Mouse (Mus musculus) embryonic facial prominence, embryonic 10.5 days (tissue): ENCODE measurements around the gene Atat1. TPM values are rescaled to one million over a fixed set of nuclear protein-coding genes. Genes with fewer than 3 reads are reported as not detected.

ENCODE experiments used
- DNase-seq: peaks from one replicate; pipeline ENCODE4 v3.0.0-alpha.2; 2017; ENCODE audit warnings: low spot score
- H3K27ac ChIP-seq: fragments of 300-500 bp; sonication (generic); replicated peaks from 2 replicates; pipeline ENCODE4 v1.5.1; 2016; ENCODE audit warnings: mild to moderate bottlenecking
- H3K27me3 ChIP-seq: fragments of 300-500 bp; sonication (generic); replicated peaks from 2 replicates; pipeline ENCODE4 v1.6.1; 2016; ENCODE audit warnings: low read depth, mild to moderate bottlenecking; ENCODE audit not compliant: poor library complexity, severe bottlenecking
- H3K36me3 ChIP-seq: fragments of 300-500 bp; sonication (generic); replicated peaks from 2 replicates; pipeline ENCODE4 v1.6.1; 2016; ENCODE audit warnings: mild to moderate bottlenecking, moderate library complexity
- H3K4me1 ChIP-seq: fragments of 300-500 bp; sonication (generic); 2 replicates; pipeline ENCODE4 v1.6.1; 2016
- H3K4me3 ChIP-seq: fragments of 300-500 bp; sonication (generic); 2 replicates; pipeline ENCODE4 v1.5.1; 2016; ENCODE audit warnings: mild to moderate bottlenecking, moderate library complexity
- H3K9me3 ChIP-seq: fragments of 300-500 bp; sonication (generic); 2 replicates; pipeline ENCODE4 v1.6.1; 2016; ENCODE audit warnings: mild to moderate bottlenecking
- WGBS: fragments of 180-500 bp; shearing (Covaris S2); methylation state at CpG from one replicate; pipeline ENCODE4 v1.1.7; 2016; 5-methylcytosine and 5-hydroxymethylcytosine counted together
- polyA plus RNA-seq: library from polyadenylated mRNA; unstranded; fragments of >200 nt; fragmentation: Nextera tagmentation; extraction: Ambion mirVana; gene quantifications from 2 replicates; pipeline ENCODE4 v1.2.1, GENCODE M21; 2016

Gene Atat1
- polyA plus RNA-seq, 1 experiment from 2014 or later: 130 TPM

DNA sequence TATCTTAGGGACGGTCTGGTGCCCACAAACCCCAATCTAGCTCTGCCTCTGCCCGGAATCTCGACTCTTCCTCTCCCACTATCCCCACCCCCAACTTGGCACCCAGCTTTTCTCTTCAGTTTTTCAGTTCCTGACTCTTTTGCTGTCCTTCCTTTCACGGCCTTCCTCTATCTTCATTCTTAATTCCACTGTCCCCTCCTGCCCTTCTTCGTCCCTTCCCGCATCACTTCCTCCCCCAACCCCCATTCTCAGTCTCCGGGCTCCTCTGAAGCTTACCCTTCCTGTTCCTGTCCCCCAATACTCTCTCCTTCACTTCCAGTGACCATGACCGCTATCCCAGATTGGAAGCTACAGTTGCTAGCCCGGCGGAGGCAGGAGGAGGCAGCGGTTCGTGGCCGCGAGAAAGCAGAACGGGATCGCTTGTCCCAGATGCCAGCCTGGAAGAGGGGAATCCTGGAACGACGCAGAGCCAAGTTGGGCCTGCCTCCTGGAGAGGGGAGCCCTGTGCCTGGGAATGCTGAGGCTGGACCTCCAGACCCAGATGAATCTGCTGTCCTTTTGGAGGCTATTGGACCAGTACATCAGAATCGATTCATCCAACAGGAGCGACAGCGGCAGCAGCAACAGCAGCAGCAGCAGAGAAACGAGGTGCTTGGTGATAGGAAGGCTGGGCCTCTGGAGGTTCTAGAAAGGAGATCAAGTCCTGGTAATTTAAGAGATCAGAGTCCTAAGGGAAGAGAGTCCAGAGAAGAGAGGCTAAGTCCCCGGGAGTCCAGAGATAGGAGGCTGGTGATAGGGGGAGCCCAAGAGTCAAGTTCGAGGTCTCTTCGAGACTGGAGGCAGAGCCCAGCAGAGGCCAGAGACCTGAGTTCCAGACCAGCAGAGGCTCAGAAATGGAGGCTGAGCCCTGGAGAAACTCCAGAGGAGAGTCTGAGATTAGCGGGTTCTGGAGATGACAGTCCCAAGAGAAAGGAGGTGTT lies 42.7 kb downstream of the Atat1 start:
- Histone ChIP-seq H3K9me3 (peaks cover 5% of the 10 kb centered on the region), H3K4me3 (peak overlapping the region; percentile 63), H3K36me3 (peaks cover 48% of the 10 kb centered on the region), H3K27me3 (no peaks in the 10 kb centered on the region), H3K27ac (peak overlapping the region; percentile 95), H3K4me1 (peaks cover 66% of the 10 kb centered on the region)
- DNase-seq: peak; percentile 55
- WGBS: 11% methylated on average over 26 of the region's 26 CpGs

DNA sequence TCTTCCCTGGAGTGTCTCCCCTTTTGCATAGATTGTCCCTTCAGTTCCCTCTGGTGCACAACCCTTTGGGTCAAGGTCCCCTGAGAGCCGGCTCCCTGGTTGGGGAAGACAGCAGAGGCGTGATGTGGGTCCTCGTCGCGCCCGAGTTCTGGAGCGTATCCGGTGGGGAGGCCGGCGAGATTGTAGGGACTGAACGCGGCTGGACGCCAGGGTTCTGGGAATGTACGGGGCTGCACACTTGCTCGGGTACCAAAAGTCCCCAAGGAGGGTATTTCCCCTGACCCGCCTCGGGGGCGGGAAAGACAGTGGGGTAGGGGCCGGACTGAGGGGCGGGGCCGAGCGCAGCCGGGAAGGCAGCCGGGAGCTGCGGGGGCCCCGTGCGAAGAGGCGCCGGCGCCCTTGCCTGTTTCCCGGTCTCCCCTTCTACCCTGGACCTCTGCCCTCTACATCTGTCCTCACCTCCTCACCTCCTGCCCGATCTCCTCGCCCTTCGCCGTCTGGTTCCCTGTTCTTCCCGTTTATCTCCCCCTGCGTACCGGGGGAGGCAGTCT lies 43.5 kb downstream of the Atat1 start:
- DNase-seq: peak; percentile 80

DNA sequence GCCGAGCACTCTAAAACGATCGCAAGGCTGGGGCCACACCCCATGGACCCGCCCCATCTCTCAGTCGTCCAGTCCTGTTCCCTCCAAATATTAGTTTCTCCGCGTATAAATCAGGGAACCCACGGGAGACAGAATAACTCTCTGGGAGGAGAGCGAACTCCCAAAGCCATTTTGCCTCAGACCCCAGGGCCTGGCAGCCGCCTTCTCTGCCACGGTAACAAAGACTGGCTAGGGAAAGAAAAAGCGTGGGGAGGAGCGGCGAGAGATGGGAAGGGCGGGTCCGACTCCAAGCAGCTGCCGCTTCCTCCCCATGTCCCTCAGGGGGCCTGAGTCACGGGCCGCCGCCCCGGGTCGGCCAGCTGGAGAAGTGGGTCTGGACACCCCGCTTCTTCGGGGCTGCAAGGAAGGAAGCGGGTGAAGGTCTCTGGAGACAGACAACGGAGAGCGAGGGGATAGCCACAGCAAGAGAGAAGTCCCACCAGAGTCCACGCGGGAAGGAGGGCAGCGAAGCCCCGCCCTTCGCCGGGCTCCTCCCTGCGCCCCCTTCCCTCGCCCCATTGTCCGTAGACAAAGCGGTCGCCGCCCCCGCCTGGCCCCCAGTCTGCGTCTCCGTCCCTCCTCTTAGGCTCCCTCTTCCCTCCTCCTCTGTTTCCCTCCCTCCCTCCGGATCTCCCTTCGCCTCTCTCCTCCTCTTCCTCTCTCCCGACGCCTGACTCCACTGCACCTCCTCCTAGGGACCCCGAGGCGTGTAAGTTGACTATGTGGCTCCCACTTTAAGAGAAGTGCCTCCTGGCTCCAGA lies 44.2 kb downstream of the Atat1 start, which contains the start of gene Ppp1r18:
Ppp1r18 (plus strand) TSS at position 113 of the 800 bp plus-strand sequence.
- H3K4me1 ChIP-seq: peaks cover 68% of the 10 kb centered on the region
- peak within 1 kb of the TSS; percentile 63 for H3K4me3 ChIP-seq
- no peaks in the 10 kb centered on the region for H3K9me3 ChIP-seq
- DNase-seq: peak; percentile 91
- H3K27ac ChIP-seq: peak within 1 kb of the TSS; percentile 95
- under 1% methylated on average over 48 of the region's 48 CpGs for WGBS
- H3K36me3 ChIP-seq: peaks cover 35% of the 10 kb centered on the region
- no peaks in the 10 kb centered on the region for H3K27me3 ChIP-seq

More for the DNA sequence above, 43.5 kb downstream of the Atat1 start:
- WGBS: under 1% methylated on average over 38 of the region's 38 CpGs
- H3K27me3 ChIP-seq: no peaks in the 10 kb centered on the region
- H3K36me3 ChIP-seq: peaks cover 42% of the 10 kb centered on the region
- peaks cover 67% of the 10 kb centered on the region for H3K4me1 ChIP-seq
- H3K27ac ChIP-seq: peak overlapping the region; percentile 95
- H3K4me3 ChIP-seq: peak overlapping the region; percentile 63
- peaks cover 4% of the 10 kb centered on the region for H3K9me3 ChIP-seq

DNA sequence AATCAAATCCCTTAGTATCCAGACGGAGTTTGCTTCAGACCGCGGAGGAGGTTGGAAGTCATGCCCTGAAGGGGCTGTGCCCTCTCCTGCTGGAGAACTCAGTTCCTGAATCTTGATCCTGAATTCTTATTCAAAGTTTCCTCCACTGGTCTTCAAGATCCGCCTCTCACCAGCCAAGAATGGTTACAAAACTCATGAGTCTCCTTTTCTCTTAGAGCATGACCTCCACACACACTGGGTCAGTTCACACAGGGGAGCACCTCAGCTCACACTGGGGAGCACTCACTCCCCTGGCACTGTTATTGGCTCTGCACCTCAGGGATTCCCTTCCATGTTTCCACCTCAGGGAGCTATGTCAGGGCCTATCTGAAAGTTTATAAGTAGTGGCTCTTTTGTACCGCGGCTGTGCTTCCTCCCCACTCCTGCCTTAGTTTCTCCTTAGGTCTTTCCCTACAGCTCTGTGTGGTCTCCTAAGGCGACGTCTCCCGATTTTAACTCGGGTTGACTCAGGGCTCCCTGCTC lies 45.0 kb downstream of the Atat1 start:
- Histone ChIP-seq H3K4me3 (peak overlapping the region; percentile 63), H3K27ac (peak overlapping the region; percentile 95), H3K36me3 (peaks cover 27% of the 10 kb centered on the region), H3K4me1 (peaks cover 64% of the 10 kb centered on the region), H3K27me3 (no peaks in the 10 kb centered on the region), H3K9me3 (no peaks in the 10 kb centered on the region)
- 21% methylated on average over 10 of the region's 10 CpGs for WGBS
- DNase-seq: no peak

DNA sequence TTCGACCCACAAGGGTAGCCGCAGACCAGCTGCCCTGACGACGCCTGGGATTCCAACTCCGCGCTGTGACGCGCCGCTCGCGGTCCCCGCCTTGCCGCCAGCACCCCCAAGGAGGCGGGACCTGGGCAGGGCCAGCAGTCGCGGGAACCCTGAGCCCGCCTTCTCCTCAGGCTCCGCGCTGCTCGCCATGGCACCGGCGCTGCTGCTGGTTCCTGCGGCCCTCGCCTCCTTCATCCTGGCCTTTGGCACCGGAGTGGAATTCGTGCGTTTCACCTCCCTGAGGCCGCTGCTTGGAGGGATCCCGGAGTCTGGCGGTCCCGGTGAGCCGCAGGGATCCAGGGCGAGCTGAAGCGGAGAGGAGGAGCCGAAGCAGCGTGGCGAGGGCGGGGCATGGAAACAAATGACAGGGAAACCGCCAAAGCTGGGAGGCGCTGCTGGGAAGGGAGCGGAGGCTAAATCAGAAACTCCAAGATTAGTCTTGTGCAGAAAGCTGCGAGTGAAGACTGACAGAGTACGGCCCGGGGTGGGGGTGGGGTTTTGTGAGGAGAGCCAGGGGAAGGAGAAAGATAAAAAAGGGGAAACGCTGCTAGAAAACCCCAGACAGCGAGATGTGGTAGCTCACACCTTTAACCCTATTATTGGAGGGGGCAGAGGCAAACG lies 48.5 kb downstream of the Atat1 start, which contains the start of gene Nrm:
Nrm (plus strand) TSS at position 121 of the 660 bp plus-strand sequence.
- Histone ChIP-seq H3K27me3 (no peaks in the 10 kb centered on the region), H3K9me3 (no peaks in the 10 kb centered on the region), H3K36me3 (peaks cover 43% of the 10 kb centered on the region), H3K4me1 (peaks cover 30% of the 10 kb centered on the region), H3K4me3 (peak within 1 kb of the TSS; percentile 76), H3K27ac (peak within 1 kb of the TSS; percentile 91)
- under 1% methylated on average over 47 of the region's 47 CpGs for WGBS
- DNase-seq: peak; percentile 92

DNA sequence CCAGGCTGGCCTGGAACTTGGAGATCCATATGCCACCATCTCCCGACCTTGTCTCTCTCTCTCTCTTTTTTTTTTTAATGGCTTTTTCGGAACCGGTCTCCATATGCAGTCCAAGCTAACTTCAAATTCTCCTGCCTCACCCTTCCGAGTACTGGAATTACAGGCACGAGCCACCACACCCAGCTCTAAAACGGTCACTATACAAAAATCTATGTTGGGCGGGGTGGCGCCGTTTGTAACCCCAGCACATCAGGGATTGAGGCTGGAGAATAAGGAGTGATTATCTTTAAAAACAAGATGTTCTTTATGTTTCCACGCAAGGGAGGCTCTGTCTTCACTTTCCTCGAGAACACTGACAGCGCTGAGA lies 49.1 kb downstream of the Atat1 start:
- H3K27ac ChIP-seq: peak overlapping the region; percentile 91
- 6% methylated on average over 12 of the region's 12 CpGs for WGBS
- DNase-seq: no peak
- peak overlapping the region; percentile 76 for H3K4me3 ChIP-seq
- no peaks in the 10 kb centered on the region for H3K27me3 ChIP-seq
- peaks cover 47% of the 10 kb centered on the region for H3K36me3 ChIP-seq
- peaks cover 30% of the 10 kb centered on the region for H3K4me1 ChIP-seq
- no peaks in the 10 kb centered on the region for H3K9me3 ChIP-seq

DNA sequence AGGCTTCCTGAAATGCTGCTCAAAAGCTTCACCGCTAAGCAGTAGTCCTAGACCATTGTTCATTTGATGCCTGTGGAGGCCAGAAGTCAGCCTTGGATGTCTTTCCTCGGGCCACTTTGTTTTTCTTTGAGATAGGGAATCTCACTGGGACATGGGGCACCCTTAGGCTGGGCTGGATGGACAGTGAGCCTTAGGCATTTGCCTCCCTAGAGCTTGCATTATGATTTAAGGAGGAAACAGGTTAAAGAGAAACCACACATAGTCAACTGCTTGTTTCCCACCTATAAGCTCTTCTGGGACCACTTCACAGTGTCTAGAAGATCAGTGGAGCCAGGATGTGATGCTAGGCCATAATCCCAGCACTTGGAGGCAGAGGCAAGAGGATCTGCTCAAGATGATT lies 50.0 kb downstream of the Atat1 start:
- H3K36me3 ChIP-seq: peaks cover 54% of the 10 kb centered on the region
- no peaks in the 10 kb centered on the region for H3K27me3 ChIP-seq
- no peak for DNase-seq
- H3K27ac ChIP-seq: no peak overlapping the region
- H3K4me1 ChIP-seq: peaks cover 21% of the 10 kb centered on the region
- H3K9me3 ChIP-seq: no peaks in the 10 kb centered on the region
- WGBS: 67% methylated on average over 2 of the region's 2 CpGs
- no peak overlapping the region for H3K4me3 ChIP-seq

DNA sequence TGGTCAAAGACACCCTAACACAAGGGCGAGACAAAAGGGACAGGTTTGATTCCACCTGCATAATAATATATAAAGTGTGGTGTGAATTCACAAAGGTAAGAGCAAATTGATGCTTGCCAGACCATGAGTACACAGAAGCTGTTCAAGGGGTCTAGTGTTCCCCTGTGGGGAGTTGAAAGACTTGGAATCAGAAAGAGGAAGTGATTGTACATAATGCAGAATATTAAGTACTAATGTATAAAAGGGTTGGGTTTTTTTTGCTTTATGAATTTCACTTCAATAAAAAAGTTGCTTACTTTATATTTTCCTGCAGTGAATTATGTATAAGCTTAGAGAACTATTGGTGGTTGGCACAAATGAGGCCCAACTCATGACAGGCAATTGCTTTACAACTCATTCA lies 50.5 kb downstream of the Atat1 start:
- Histone ChIP-seq H3K4me1 (peaks cover 16% of the 10 kb centered on the region), H3K36me3 (peaks cover 59% of the 10 kb centered on the region), H3K27ac (no peak overlapping the region), H3K4me3 (no peak overlapping the region), H3K27me3 (no peaks in the 10 kb centered on the region), H3K9me3 (no peaks in the 10 kb centered on the region)
- no peak for DNase-seq
- WGBS: 89% methylated on average over 1 of the region's 1 CpGs

DNA sequence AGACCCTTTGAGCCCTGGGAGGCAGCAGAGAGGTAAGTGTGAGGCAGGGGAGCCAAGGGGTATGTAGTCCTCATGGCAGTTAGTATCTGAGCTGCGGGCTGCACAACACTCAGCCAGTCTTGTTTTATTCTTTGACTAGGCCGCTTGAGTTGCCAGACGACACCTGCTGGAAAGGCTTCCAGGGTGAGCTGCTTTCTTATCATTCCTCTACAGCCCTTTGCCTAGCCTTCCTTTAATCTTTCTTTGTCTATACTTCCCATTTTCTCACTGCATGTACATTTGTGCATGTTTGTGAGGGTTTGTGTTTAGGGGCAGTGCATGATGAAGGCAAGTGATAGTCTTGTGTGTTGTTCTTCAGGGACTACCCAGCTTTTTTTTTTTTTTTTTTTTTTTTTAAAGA lies 58.9 kb downstream of the Atat1 start:
- 92% methylated on average over 3 of the region's 3 CpGs for WGBS
- Histone ChIP-seq H3K27me3 (no peaks in the 10 kb centered on the region), H3K36me3 (peaks cover 96% of the 10 kb centered on the region), H3K4me3 (no peak overlapping the region; the same call in 1 of the 2 replicates), H3K27ac (no peak overlapping the region), H3K9me3 (no peaks in the 10 kb centered on the region), H3K4me1 (no peaks in the 10 kb centered on the region)
- DNase-seq: no peak

DNA sequence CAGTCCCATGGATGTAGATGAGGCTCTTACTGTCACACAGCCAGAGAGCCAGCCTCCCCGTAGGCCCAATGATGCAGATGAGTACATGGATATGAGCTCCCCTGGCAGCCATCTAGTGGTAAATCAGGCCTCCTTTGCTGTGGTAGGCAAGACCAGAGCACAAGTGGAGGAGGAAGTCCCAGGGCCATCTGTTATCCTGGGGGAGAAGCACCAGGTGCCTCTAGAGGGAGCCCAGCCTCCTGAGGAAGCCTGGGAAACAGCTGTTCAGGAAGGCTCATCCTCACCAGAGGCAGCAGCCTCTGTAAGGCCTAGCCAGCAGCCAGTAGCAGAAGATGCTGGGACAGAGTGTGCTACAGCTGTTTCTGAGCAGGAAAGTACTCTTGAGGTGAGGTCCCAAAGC lies 61.8 kb downstream of the Atat1 start:
- DNase-seq: no peak
- Histone ChIP-seq H3K4me3 (no peak overlapping the region), H3K9me3 (no peaks in the 10 kb centered on the region), H3K36me3 (peaks cover 89% of the 10 kb centered on the region), H3K27me3 (no peaks in the 10 kb centered on the region), H3K4me1 (peaks cover 2% of the 10 kb centered on the region), H3K27ac (no peak overlapping the region)
- 74% methylated on average over 1 of the region's 1 CpGs for WGBS
